ENCODE assay signal across 11 mouse cellular contexts in genomic region chr8:9303526-9304135, GRCm38 (mm10).
"Had no signal": no experiment of that assay in that cellular context is flagged by ENCODE, and none has a peak within 500 bp of the region (broad histone marks: within the 10 kb centered on the region; RNA-seq: fewer than 3 reads in every experiment).

No protein-coding gene starts in this region.

- H3K4me1 ChIP-seq: limb, embryonic 13.5 days; neural tube, embryonic 13.5 days had no signal

- DNase-seq: kidney, adult 11 months; kidney, postnatal 10 days; kidney, postnatal 4 days; left cerebral cortex, postnatal 4 days; lung, adult 18-20 months; right cerebral cortex, adult 18-20 months had no signal

- H3K36me3 ChIP-seq: limb, embryonic 13.5 days; neural tube, embryonic 13.5 days had no signal

- H3K27me3 ChIP-seq: limb, embryonic 13.5 days; neural tube, embryonic 13.5 days had no signal

- H3K4me2 ChIP-seq: limb, embryonic 13.5 days; neural tube, embryonic 13.5 days had no signal

- H3K27ac ChIP-seq: layer of hippocampus, adult 2 months; limb, embryonic 13.5 days; liver, embryonic 14.5 days; neural tube, embryonic 13.5 days; stomach, postnatal 0 days had no signal

- H3K9ac ChIP-seq: limb, embryonic 13.5 days; liver, embryonic 14.5 days; neural tube, embryonic 13.5 days had no signal

- H3K9me3 ChIP-seq: limb, embryonic 13.5 days; neural tube, embryonic 13.5 days had no signal

- H3K4me3 ChIP-seq: layer of hippocampus, adult 2 months; limb, embryonic 13.5 days; neural tube, embryonic 13.5 days had no signal
